Comparison of ENCODE assay signal across 36 mouse cellular contexts in the genomic region with DNA sequence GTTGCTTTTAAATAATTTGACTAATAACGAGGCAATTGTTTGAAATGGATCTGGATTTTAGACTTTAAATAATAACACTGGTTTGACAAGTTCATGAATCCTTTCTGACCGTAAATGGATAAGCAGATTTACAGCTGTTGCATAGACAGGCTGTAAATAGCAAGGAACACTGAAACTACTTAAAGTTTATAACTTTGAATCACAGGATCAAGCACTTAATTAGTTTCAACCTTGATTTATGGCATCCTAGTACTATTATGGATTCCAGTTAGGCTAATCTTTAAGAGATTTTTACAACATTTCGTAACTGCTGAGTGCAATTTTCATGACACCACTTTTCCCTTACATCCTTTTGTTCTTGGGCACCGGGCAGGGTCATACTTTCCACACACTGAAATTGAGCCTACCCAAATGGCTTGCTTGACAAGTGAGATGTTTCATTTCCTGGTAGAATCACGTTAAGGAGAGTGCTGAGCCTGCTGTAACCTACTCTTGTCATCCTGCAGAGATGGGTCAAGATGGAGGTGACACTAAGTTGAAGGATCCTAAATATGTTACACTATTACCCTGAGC. TPM values are rescaled to one million over a fixed set of nuclear protein-coding genes. Genes with fewer than 3 reads are reported as not detected.
DNase-seq lines count a peak whose midpoint lies in the region; ATAC-seq and TF ChIP-seq lines count a peak whose summit lies in the region.
"Had no signal": no experiment of that assay in that cellular context is flagged by ENCODE, and none has a peak within 500 bp of the region (broad histone marks: within the 10 kb centered on the region; RNA-seq: fewer than 3 reads in every experiment).

No protein-coding gene starts in this region.

- 50% methylated on average over 5 of the region's 5 CpGs for WGBS in kidney, adult 2 months
- WGBS in intestine, embryonic 14.5 days = 22% methylated on average over 5 of the region's 5 CpGs
- WGBS in forebrain, embryonic 16.5 days = 81% methylated on average over 5 of the region's 5 CpGs

- H3K9ac ChIP-seq in intestine, embryonic 14.5 days (ENCODE audit: low read length) = no peak overlapping the region
- H3K9ac ChIP-seq in forebrain, embryonic 16.5 days (replicated peaks; ENCODE audit: low read depth, low read length) = no peak overlapping the region
- H3K9ac ChIP-seq: embryonic facial prominence, embryonic 12.5 days; hindbrain, embryonic 15.5 days; limb, embryonic 15.5 days; liver, embryonic 13.5 days; midbrain, embryonic 12.5 days; neural tube, embryonic 15.5 days had no signal

- TF ChIP-seq POLR2A in kidney, adult 2 months (IDR thresholded peaks at IDR 0.05; ENCODE audit: low read depth, low read length) = no peak

- peak overlapping the region; percentile 49; the same call in 1 of the 2 replicates for H3K27ac ChIP-seq in kidney, adult 2 months (ENCODE audit: insufficient read depth, low read depth, low read length)
- H3K27ac ChIP-seq in intestine, embryonic 14.5 days (ENCODE audit: low read depth) = no peak overlapping the region
- no peak overlapping the region for H3K27ac ChIP-seq in forebrain, embryonic 16.5 days (ENCODE audit: low read length)
- H3K27ac ChIP-seq: embryonic facial prominence, embryonic 12.5 days; hindbrain, embryonic 10.5 days; hindbrain, embryonic 15.5 days; limb, embryonic 10.5 days; limb, embryonic 15.5 days; midbrain, embryonic 12.5 days; neural tube, embryonic 15.5 days had no signal

- peaks cover 6% of the 10 kb centered on the region; the same call in 1 of the 2 replicates for H3K4me1 ChIP-seq in kidney, adult 2 months (ENCODE audit: control insufficient read depth, insufficient read depth, low read length)
- H3K4me1 ChIP-seq in intestine, embryonic 14.5 days (replicated peaks; ENCODE audit: control insufficient read depth, insufficient read depth, low read length) = peaks cover 11% of the 10 kb centered on the region; the same call in 1 of the 2 replicates
- peaks cover 19% of the 10 kb centered on the region; the same call in 1 of the 2 replicates for H3K4me1 ChIP-seq in forebrain, embryonic 16.5 days (replicated peaks; ENCODE audit: control insufficient read depth, insufficient read depth, low read length)

- H3K36me3 ChIP-seq in kidney, adult 2 months (ENCODE audit: control insufficient read depth, insufficient read depth, low read length) = no peaks in the 10 kb centered on the region
- H3K36me3 ChIP-seq in intestine, embryonic 14.5 days (ENCODE audit: control insufficient read depth, insufficient read depth, low read length) = no peaks in the 10 kb centered on the region
- H3K36me3 ChIP-seq in splenic B cell, adult 2 months (ENCODE audit: control insufficient read depth, insufficient read depth, low read length, poor library complexity, severe bottlenecking) = no peaks in the 10 kb centered on the region
- H3K36me3 ChIP-seq in forebrain, embryonic 16.5 days (ENCODE audit: control insufficient read depth, insufficient read depth) = no peaks in the 10 kb centered on the region
- H3K36me3 ChIP-seq: embryonic facial prominence, embryonic 12.5 days; G1E; heart, embryonic 12.5 days; hindbrain, embryonic 10.5 days; hindbrain, embryonic 15.5 days; limb, embryonic 10.5 days; limb, embryonic 15.5 days; liver, embryonic 13.5 days; midbrain, embryonic 12.5 days; neural tube, embryonic 15.5 days had no signal

- no peak for DNase-seq in kidney, adult 2 months
- no peak for DNase-seq in kidney, adult 8-10 months
- peak; percentile 20 for DNase-seq in CD4-positive, CD25-positive, alpha-beta regulatory T cell, adult 2 months (ENCODE audit: low read depth, low spot score)
- DNase-seq in intestine, embryonic 14.5 days (ENCODE audit: low spot score) = no peak
- peak; percentile 34 for DNase-seq in splenic B cell, adult 2 months (ENCODE audit: low read depth, low spot score)
- DNase-seq in cerebellum, adult 11 months = no peak
- DNase-seq in layer of hippocampus, adult 8-10 months (ENCODE audit: low spot score in 2 of 2) = no peak
- DNase-seq: adrenal gland, postnatal 10 days; cerebellum, adult 9-10 months; embryo, embryonic 11 days; gastrocnemius, adult 2 months; gastrocnemius, postnatal 36 days; heart, adult 18-20 months; heart, postnatal 10 days; kidney, adult 18-20 months; kidney, postnatal 14 days; layer of hippocampus, postnatal 36 days; liver, embryonic 13.5 days; lung, adult 18-20 months; lung, postnatal 4 days; retina, postnatal 1 day; spleen, adult 18-20 months; thymus, postnatal 14 days had no signal

- H3K27me3 ChIP-seq in kidney, adult 2 months (replicated peaks; ENCODE audit: control insufficient read depth, insufficient read depth, low read length) = no peaks in the 10 kb centered on the region
- no peaks in the 10 kb centered on the region for H3K27me3 ChIP-seq in intestine, embryonic 14.5 days (replicated peaks; ENCODE audit: control insufficient read depth, insufficient read depth, low read length)
- no peaks in the 10 kb centered on the region for H3K27me3 ChIP-seq in splenic B cell, adult 2 months (ENCODE audit: control insufficient read depth, insufficient read depth, low read length, poor library complexity, severe bottlenecking)
- peaks cover 3% of the 10 kb centered on the region; the same call in 1 of the 2 replicates for H3K27me3 ChIP-seq in forebrain, embryonic 16.5 days (replicated peaks; ENCODE audit: control insufficient read depth, insufficient read depth, low read length)
- H3K27me3 ChIP-seq: heart, embryonic 12.5 days had no signal

- TF ChIP-seq CTCF in kidney, adult 2 months (conservative IDR thresholded peaks at IDR 0.05; ENCODE audit: insufficient read depth, insufficient read length, low read depth, low read length) = no peak

- no peak for ATAC-seq in intestine, embryonic 14.5 days (replicated peaks; ENCODE audit: low FRiP score, low TSS enrichment, low read depth)
- ATAC-seq in forebrain, embryonic 16.5 days = no peak
- ATAC-seq: forebrain, embryonic 14.5 days; lung, postnatal 0 days had no signal

- H3K4me3 ChIP-seq in kidney, adult 2 months (ENCODE audit: insufficient read depth, low read depth, low read length) = no peak overlapping the region
- H3K4me3 ChIP-seq in intestine, embryonic 14.5 days (ENCODE audit: low read depth, low read length) = peak overlapping the region; percentile 77; the same call in 1 of the 2 replicates
- no peak overlapping the region for H3K4me3 ChIP-seq in forebrain, embryonic 16.5 days (replicated peaks; ENCODE audit: low read length)
- H3K4me3 ChIP-seq: embryonic facial prominence, embryonic 12.5 days; megakaryocyte, embryonic 14.5 days had no signal

- 0 out of 2 replicates have a peak, but pooled peaks cover 4% of the 10 kb centered on the region for H3K9me3 ChIP-seq in intestine, embryonic 14.5 days (ENCODE audit: control insufficient read depth, low read length)
- H3K9me3 ChIP-seq in forebrain, embryonic 16.5 days (ENCODE audit: control insufficient read depth, low read length) = no peaks in the 10 kb centered on the region
- H3K9me3 ChIP-seq: embryonic facial prominence, embryonic 12.5 days; heart, embryonic 12.5 days; hindbrain, embryonic 10.5 days; hindbrain, embryonic 15.5 days; limb, embryonic 10.5 days; limb, embryonic 15.5 days; liver, embryonic 13.5 days; midbrain, embryonic 12.5 days; neural tube, embryonic 15.5 days had no signal

- peak overlapping the region; percentile 75 for H3K4me2 ChIP-seq in intestine, embryonic 14.5 days (ENCODE audit: low read length)
- H3K4me2 ChIP-seq in forebrain, embryonic 16.5 days (ENCODE audit: low read length) = no peak overlapping the region

RNA-seq across cellular contexts. Expression of gene Cobll1, which starts 1.1 kb away (rescaled TPM):
- 51.7 and 53.2 TPM in 2 replicates for polyA plus RNA-seq in kidney, adult 2 months (2012; rRNA removed)
- 19.9 and 20.4 TPM in 2 replicates for polyA plus RNA-seq in intestine, embryonic 14.5 days (2014; fragmentation: Nextera tagmentation; extraction: Ambion mirVana)
- 3.3 and 3.8 TPM in 2 replicates for polyA plus RNA-seq in forebrain, embryonic 16.5 days (2015; fragmentation: Nextera tagmentation; extraction: Ambion mirVana)
- total RNA-seq in layer of hippocampus, adult 8-10 months (2022) = 10 to 100 TPM; 10.6 to 12.1 (median 10.7) TPM
- polyA plus RNA-seq: G1E had no signal

Comparison
In these comparisons a context has a peak if more than half of its experiments do, and no peak if none do; other contexts are left out.
1. DNase-seq: peak in CD4-positive, CD25-positive, alpha-beta regulatory T cell, adult 2 months (single experiment) and splenic B cell, adult 2 months (single experiment); none in kidney, adult 2 months (single experiment), kidney, adult 8-10 months (0 of 2), intestine, embryonic 14.5 days (single experiment), cerebellum, adult 11 months (single experiment) and layer of hippocampus, adult 8-10 months (0 of 2).